In the genomic region with DNA sequence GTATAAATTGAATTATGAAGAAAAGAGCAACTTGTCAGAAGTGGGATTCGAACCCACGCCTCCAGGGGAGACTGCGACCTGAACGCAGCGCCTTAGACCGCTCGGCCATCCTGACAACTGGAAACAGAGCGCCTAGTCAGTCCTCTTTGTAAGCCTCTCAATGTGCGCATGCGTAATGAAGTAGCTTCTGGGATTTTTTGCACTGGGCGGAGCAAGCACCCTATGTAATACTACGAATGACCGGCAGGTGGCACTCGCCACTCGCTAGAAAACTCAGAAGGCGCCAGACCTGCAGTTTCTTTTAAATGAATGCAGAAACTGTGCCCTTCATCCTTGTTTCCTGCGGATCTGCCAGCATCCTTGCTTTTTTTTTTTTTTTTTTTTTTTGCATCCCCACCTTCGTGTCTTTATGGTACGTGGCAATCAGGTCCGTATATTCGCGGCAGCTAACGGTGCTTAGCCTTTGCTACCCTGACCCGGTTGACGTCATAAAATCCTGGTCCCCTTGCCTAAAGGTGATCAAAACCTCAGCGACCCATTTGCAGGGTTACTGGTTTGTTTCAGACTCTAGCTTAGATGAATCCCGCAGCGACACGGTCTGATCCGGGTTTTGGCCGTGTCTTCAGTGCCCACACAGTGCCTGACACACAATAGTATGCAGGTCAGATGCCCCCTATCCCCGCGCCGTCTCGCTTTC, we compare ENCODE assay signal across 8 mouse cellular contexts. TPM values are rescaled to one million over a fixed set of nuclear protein-coding genes. Genes with fewer than 3 reads are reported as not detected.
DNase-seq lines count a peak whose midpoint lies in the region; ATAC-seq and TF ChIP-seq lines count a peak whose summit lies in the region.

No protein-coding gene starts in this region.

- H3K27ac ChIP-seq in gastrocnemius, adult 2 months, result peak overlapping the region; percentile 10; the same call in 1 of the 2 replicates

- no peaks in the 10 kb centered on the region for H3K9me3 ChIP-seq in megakaryocyte, embryonic 14.5 days

- DNase-seq in ZHBTc4 (ENCODE audit: low read depth, low spot score), result peak; percentile 96
- peak; percentile 93 for DNase-seq in gastrocnemius, adult 2 months
- DNase-seq in hindlimb bud, embryonic 11.5 days (ENCODE audit: extremely low spot score, low read depth, low spot score), result peak; percentile 100
- DNase-seq in left cerebral cortex, adult 8-10 months (ENCODE audit: low spot score in 2 of 2), result peak; percentile 92 to 100
- peak; percentile 95 to 97 for DNase-seq in right cerebral cortex, postnatal 10 days (ENCODE audit: low spot score in 2 of 2)
- peak; percentile 99 for DNase-seq in urinary bladder, postnatal 25 days (ENCODE audit: low spot score)

- H3K36me3 ChIP-seq in megakaryocyte, embryonic 14.5 days (replicated peaks; ENCODE audit: low read length), result no peaks in the 10 kb centered on the region

- TF ChIP-seq CTCF in gastrocnemius, adult 2 months (IDR thresholded peaks at IDR 0.05), result peak; percentile 89

- H3K4me1 ChIP-seq in megakaryocyte, embryonic 14.5 days, result peaks cover 50% of the 10 kb centered on the region

- peaks cover 10% of the 10 kb centered on the region for H3K27me3 ChIP-seq in megakaryocyte, embryonic 14.5 days (replicated peaks)

- ATAC-seq in common myeloid progenitor, adult 5-6 weeks (replicated peaks; ENCODE audit: low read depth, poor library complexity, severe bottlenecking), result peak; percentile 68

- intact Hi-C loops in gastrocnemius, adult 2 months (cut with DNase I), result loop anchor here (1.0 to 10.0 kb wide), 6 partner anchors 37 to 212 kb away; a partner anchor contains a TSS

- H3K4me3 ChIP-seq in gastrocnemius, adult 2 months, result peak overlapping the region; percentile 76
- peak overlapping the region; percentile 92 for H3K4me3 ChIP-seq in megakaryocyte, embryonic 14.5 days (replicated peaks)

RNA-seq across cellular contexts. Expression of a gene that starts 8.0 kb away (rescaled TPM):
- not detected in 2 replicates for total RNA-seq in common myeloid progenitor, adult 5-6 weeks (2017)
- 1 to 10 TPM in 1 of 2 experiments, under 1 TPM in 1; 0.86 to 1.0 TPM for total RNA-seq in gastrocnemius, adult 2 months (2021)
- total RNA-seq in left cerebral cortex, adult 8-10 months (2022), result 10 to 100 TPM; 50.9 to 65.5 (median 55.6) TPM
- polyA plus RNA-seq in megakaryocyte, embryonic 14.5 days (2012; ENCODE audit: insufficient read depth, low replicate concordance), result not detected in 2 replicates

RNA-seq across cellular contexts. Expression of a gene that starts 37.7 kb away (rescaled TPM):
- 126 and 144 TPM in 2 replicates for total RNA-seq in common myeloid progenitor, adult 5-6 weeks (2017)
- total RNA-seq in gastrocnemius, adult 2 months (2021), result 10 to 100 TPM; 42.0 to 51.2 TPM
- 100 to 1,000 TPM; 141 to 161 (median 143) TPM for total RNA-seq in left cerebral cortex, adult 8-10 months (2022)
- polyA plus RNA-seq in megakaryocyte, embryonic 14.5 days (2012; ENCODE audit: insufficient read depth, low replicate concordance), result 13.7 and 16.1 TPM in 2 replicates

RNA-seq across cellular contexts. Expression of a gene that starts 41.3 kb away (rescaled TPM):
- total RNA-seq in common myeloid progenitor, adult 5-6 weeks (2017), result not detected in 2 replicates
- not detected for total RNA-seq in gastrocnemius, adult 2 months (2021)
- under 1 TPM in 3 of 4 experiments, not detected in 1; 0.22 to 0.72 (median 0.39) TPM for total RNA-seq in left cerebral cortex, adult 8-10 months (2022)
- polyA plus RNA-seq in megakaryocyte, embryonic 14.5 days (2012; ENCODE audit: insufficient read depth, low replicate concordance), result 0.30 TPM in 1 of 2 replicates, not detected in the other

Comparison
In these comparisons a context has a peak if more than half of its experiments do, and no peak if none do; other contexts are left out.
1. Peak in every context shown above with its lines: DNase-seq, ATAC-seq, H3K4me3 ChIP-seq and H3K27ac ChIP-seq.
2. RNA of a gene that starts 8.0 kb away (total RNA-seq): 50.9 to 65.5 TPM in left cerebral cortex, adult 8-10 months; 0.86 to 1.0 TPM in gastrocnemius, adult 2 months and not detected in common myeloid progenitor, adult 5-6 weeks; every median in the first group is over 10 times any median in the second.